Mouse (Mus musculus) olfactory bulb, adult 2 months (tissue): ENCODE results near the gene Stra6.

Experiments used
- CTCF ChIP-seq: fragments of 200-500 bp; IDR thresholded peaks from 2 replicates; pipeline ENCODE4 v1.5.1; 2012; ENCODE audit warnings: low read depth, mild to moderate bottlenecking, low read length, moderate library complexity; ENCODE audit not compliant: insufficient read depth
- POLR2A ChIP-seq: fragments of 200-500 bp; IDR thresholded peaks from 2 replicates; pipeline ENCODE4 v1.6.1; 2012; ENCODE audit warnings: mild to moderate bottlenecking, low read depth, low read length, moderate library complexity; ENCODE audit not compliant: insufficient read depth

- no peak for TF ChIP-seq CTCF
- TF ChIP-seq POLR2A, result no peak
Measured at GRCm38 (mm10) chr9:58111431-58111830, 47.8 kb downstream of the Stra6 start.
